Mouse (Mus musculus): ENCODE results near the gene Med28. TPM values are rescaled to one million over a fixed set of nuclear protein-coding genes. Genes with fewer than 3 reads are reported as not detected.

Gene Med28
- polyA plus RNA-seq, 1 experiment from 2014 or later = 226 TPM

- 3% methylated on average over 5 of the region's 5 CpGs for WGBS
- Histone ChIP-seq H3K4me1 (ENCODE audit: control insufficient read depth, insufficient read depth, low read length) (peaks cover 8% of the 10 kb centered on the region), H3K36me3 (ENCODE audit: control insufficient read depth, insufficient read depth, low read length) (peaks cover 25% of the 10 kb centered on the region), H3K27ac (replicated peaks; ENCODE audit: low read depth, low read length) (no peak overlapping the region), H3K9ac (ENCODE audit: low read depth, low read length) (peak overlapping the region; percentile 78), H3K4me3 (ENCODE audit: low read depth, low read length) (peak overlapping the region; percentile 68), H3K27me3 (replicated peaks; ENCODE audit: control insufficient read depth, insufficient read depth, low read length) (no peaks in the 10 kb centered on the region), H3K9me3 (ENCODE audit: control insufficient read depth, low read length) (no peaks in the 10 kb centered on the region), H3K4me2 (ENCODE audit: low read depth, low read length) (peak overlapping the region; percentile 92)
- DNase-seq (ENCODE audit: low spot score) = no peak
- no peak for ATAC-seq (ENCODE audit: low read depth)
These were observed 731 bp downstream of the Med28 start for GRCm38 (mm10) chr5:45520809-45521110.

DNA sequence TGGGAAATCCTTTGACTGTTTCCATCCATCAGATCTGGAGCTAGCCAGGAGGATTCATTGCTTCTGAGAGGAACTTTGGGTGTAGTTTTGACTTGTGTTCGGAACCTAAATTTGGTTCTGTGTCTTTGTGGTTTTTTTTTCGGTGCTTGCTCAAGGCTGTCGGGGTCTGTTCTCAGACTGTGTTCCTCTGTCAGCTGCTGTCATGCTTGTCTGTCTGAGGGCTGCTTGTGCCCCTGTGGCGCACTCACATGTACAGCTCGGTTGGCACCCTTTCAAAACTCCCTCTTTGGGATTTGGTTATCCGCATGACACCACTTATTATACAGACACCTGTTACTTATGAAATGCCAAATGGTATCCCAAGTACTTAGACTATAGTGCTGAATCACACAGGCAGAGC is 1.6 kb downstream of the Med28 start:
- WGBS = 88% methylated on average over 6 of the region's 6 CpGs
- peaks cover 33% of the 10 kb centered on the region for H3K36me3 ChIP-seq (ENCODE audit: control insufficient read depth, insufficient read depth, low read length)
- peak overlapping the region; percentile 68 for H3K4me3 ChIP-seq (ENCODE audit: low read depth, low read length)
- ATAC-seq (ENCODE audit: low read depth) (no peak), DNase-seq (ENCODE audit: low spot score) (peak; percentile 11)
- peak overlapping the region; percentile 78; the same call in 1 of the 2 replicates for H3K9ac ChIP-seq (ENCODE audit: low read depth, low read length)
- H3K9me3 ChIP-seq (ENCODE audit: control insufficient read depth, low read length) = no peaks in the 10 kb centered on the region
- no peaks in the 10 kb centered on the region for H3K27me3 ChIP-seq (replicated peaks; ENCODE audit: control insufficient read depth, insufficient read depth, low read length)
- H3K4me2 ChIP-seq (ENCODE audit: low read depth, low read length) = peak overlapping the region; percentile 92
- H3K4me1 ChIP-seq (ENCODE audit: control insufficient read depth, insufficient read depth, low read length) = peaks cover 8% of the 10 kb centered on the region
- no peak overlapping the region for H3K27ac ChIP-seq (replicated peaks; ENCODE audit: low read depth, low read length)

- no peak overlapping the region for H3K9ac ChIP-seq (ENCODE audit: low read depth, low read length)
- no peak overlapping the region for H3K4me3 ChIP-seq (ENCODE audit: low read depth, low read length)
- H3K27me3 ChIP-seq (replicated peaks; ENCODE audit: control insufficient read depth, insufficient read depth, low read length) = no peaks in the 10 kb centered on the region
- H3K4me1 ChIP-seq (ENCODE audit: control insufficient read depth, insufficient read depth, low read length) = peaks cover 8% of the 10 kb centered on the region
- no peak overlapping the region for H3K27ac ChIP-seq (replicated peaks; ENCODE audit: low read depth, low read length)
- H3K4me2 ChIP-seq (ENCODE audit: low read depth, low read length) = no peak overlapping the region
- H3K36me3 ChIP-seq (ENCODE audit: control insufficient read depth, insufficient read depth, low read length) = peaks cover 61% of the 10 kb centered on the region
- DNase-seq (ENCODE audit: low spot score) (no peak), ATAC-seq (ENCODE audit: low read depth) (no peak)
- 94% methylated on average over 10 of the region's 10 CpGs for WGBS
- no peaks in the 10 kb centered on the region for H3K9me3 ChIP-seq (ENCODE audit: control insufficient read depth, low read length)
These were observed 5.1 kb downstream of the Med28 start for GRCm38 (mm10) chr5:45525101-45525500.

DNA sequence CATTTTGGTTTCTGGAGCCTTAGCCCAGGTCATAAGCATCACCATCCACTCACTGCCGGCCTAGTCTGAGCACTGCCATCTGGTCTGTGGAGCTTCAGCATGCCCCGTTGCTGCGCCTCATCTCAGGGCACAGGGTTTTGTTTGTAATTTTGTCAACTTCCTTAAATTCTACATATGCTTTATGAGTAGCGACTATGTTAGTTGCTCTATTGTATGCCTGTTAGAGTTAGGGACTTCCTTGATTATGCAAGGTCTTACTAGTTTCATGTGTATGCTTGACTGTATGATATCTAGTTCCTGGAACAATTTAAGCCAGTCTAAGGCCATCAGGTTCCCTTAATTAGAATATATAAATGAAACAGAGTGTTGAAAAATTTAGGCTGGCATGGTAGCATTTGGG is 6.3 kb downstream of the Med28 start:
- no peak overlapping the region for H3K4me2 ChIP-seq (ENCODE audit: low read depth, low read length)
- no peak for DNase-seq (ENCODE audit: low spot score)
- peaks cover 69% of the 10 kb centered on the region for H3K36me3 ChIP-seq (ENCODE audit: control insufficient read depth, insufficient read depth, low read length)

GRCm38 (mm10) chr5:45529696-45530095 is 9.7 kb downstream of the Med28 start:
- ATAC-seq (ENCODE audit: low read depth) (no peak), DNase-seq (ENCODE audit: low spot score) (peak; percentile 36)
- Histone ChIP-seq H3K9ac (ENCODE audit: low read depth, low read length) (no peak overlapping the region), H3K4me2 (ENCODE audit: low read depth, low read length) (no peak overlapping the region), H3K4me1 (ENCODE audit: control insufficient read depth, insufficient read depth, low read length) (no peaks in the 10 kb centered on the region), H3K27ac (replicated peaks; ENCODE audit: low read depth, low read length) (no peak overlapping the region), H3K36me3 (ENCODE audit: control insufficient read depth, insufficient read depth, low read length) (peaks cover 58% of the 10 kb centered on the region), H3K9me3 (ENCODE audit: control insufficient read depth, low read length) (no peaks in the 10 kb centered on the region), H3K27me3 (replicated peaks; ENCODE audit: control insufficient read depth, insufficient read depth, low read length) (no peaks in the 10 kb centered on the region), H3K4me3 (ENCODE audit: low read depth, low read length) (no peak overlapping the region)
- 88% methylated on average over 3 of the region's 3 CpGs for WGBS

More for the DNA sequence above, 6.3 kb downstream of the Med28 start:
- Histone ChIP-seq H3K9me3 (ENCODE audit: control insufficient read depth, low read length) (no peaks in the 10 kb centered on the region), H3K4me3 (ENCODE audit: low read depth, low read length) (no peak overlapping the region), H3K9ac (ENCODE audit: low read depth, low read length) (no peak overlapping the region), H3K27me3 (replicated peaks; ENCODE audit: control insufficient read depth, insufficient read depth, low read length) (no peaks in the 10 kb centered on the region), H3K27ac (replicated peaks; ENCODE audit: low read depth, low read length) (no peak overlapping the region), H3K4me1 (ENCODE audit: control insufficient read depth, insufficient read depth, low read length) (peaks cover 3% of the 10 kb centered on the region; the same call in 1 of the 2 replicates)
- no peak for ATAC-seq (ENCODE audit: low read depth)
- WGBS = 87% methylated on average over 4 of the region's 4 CpGs

- WGBS = 5% methylated on average over 15 of the region's 17 CpGs
- Histone ChIP-seq H3K4me1 (ENCODE audit: control insufficient read depth, insufficient read depth, low read length) (no peaks in the 10 kb centered on the region), H3K4me2 (ENCODE audit: low read depth, low read length) (peak overlapping the region; percentile 18; the same call in 1 of the 2 replicates), H3K9me3 (ENCODE audit: control insufficient read depth, low read length) (no peaks in the 10 kb centered on the region), H3K27me3 (replicated peaks; ENCODE audit: control insufficient read depth, insufficient read depth, low read length) (no peaks in the 10 kb centered on the region), H3K4me3 (ENCODE audit: low read depth, low read length) (no peak overlapping the region), H3K27ac (replicated peaks; ENCODE audit: low read depth, low read length) (no peak overlapping the region), H3K9ac (ENCODE audit: low read depth, low read length) (no peak overlapping the region), H3K36me3 (ENCODE audit: control insufficient read depth, insufficient read depth, low read length) (peaks cover 12% of the 10 kb centered on the region; the same call in 1 of the 2 replicates)
- ATAC-seq (ENCODE audit: low read depth) = peak; percentile 86
- peak; percentile 37 for DNase-seq (ENCODE audit: low spot score)
These were observed 14.5 kb downstream of the Med28 start for GRCm38 (mm10) chr5:45534319-45535098.

- H3K4me2 ChIP-seq (ENCODE audit: low read depth, low read length) = no peak overlapping the region
- no peak for DNase-seq (ENCODE audit: low spot score)
- no peak overlapping the region for H3K4me3 ChIP-seq (ENCODE audit: low read depth, low read length)
- no peak overlapping the region for H3K27ac ChIP-seq (replicated peaks; ENCODE audit: low read depth, low read length)
- no peak for ATAC-seq (ENCODE audit: low read depth)
- H3K9ac ChIP-seq (ENCODE audit: low read depth, low read length) = no peak overlapping the region
- H3K27me3 ChIP-seq (replicated peaks; ENCODE audit: control insufficient read depth, insufficient read depth, low read length) = no peaks in the 10 kb centered on the region
- no peaks in the 10 kb centered on the region for H3K4me1 ChIP-seq (ENCODE audit: control insufficient read depth, insufficient read depth, low read length)
- no peaks in the 10 kb centered on the region for H3K9me3 ChIP-seq (ENCODE audit: control insufficient read depth, low read length)
- peaks cover 12% of the 10 kb centered on the region; the same call in 1 of the 2 replicates for H3K36me3 ChIP-seq (ENCODE audit: control insufficient read depth, insufficient read depth, low read length)
- 67% methylated on average over 4 of the region's 4 CpGs for WGBS
These were observed 15.1 kb downstream of the Med28 start for GRCm38 (mm10) chr5:45535177-45535576.

DNA sequence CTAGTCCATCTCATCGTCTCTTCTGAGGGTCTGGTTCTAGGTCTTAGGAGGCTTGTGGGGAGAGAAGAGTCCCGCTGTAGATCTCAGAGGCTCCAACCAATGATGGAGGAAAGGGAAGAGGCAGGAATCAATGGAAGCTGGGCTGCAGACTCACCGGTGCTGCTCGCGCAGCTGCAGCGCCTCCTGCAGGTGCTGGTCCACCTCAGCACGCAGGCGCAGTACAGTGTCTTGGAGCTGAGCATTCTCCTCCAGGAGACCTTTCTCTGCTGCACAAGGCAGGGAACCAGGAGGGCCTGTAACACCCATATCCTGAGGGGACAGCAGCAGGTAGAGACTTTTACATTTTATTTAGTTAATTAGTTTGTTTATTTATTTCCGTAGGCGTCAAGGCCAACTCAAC is 19.5 kb downstream of the Med28 start:
- ATAC-seq (ENCODE audit: low read depth) = no peak
- WGBS = 55% methylated on average over 10 of the region's 10 CpGs
- no peak for DNase-seq (ENCODE audit: low spot score)
- H3K36me3 ChIP-seq (ENCODE audit: control insufficient read depth, insufficient read depth, low read length) = no peaks in the 10 kb centered on the region
- no peak overlapping the region for H3K9ac ChIP-seq (ENCODE audit: low read depth, low read length)
- H3K4me2 ChIP-seq (ENCODE audit: low read depth, low read length) = no peak overlapping the region
- H3K4me1 ChIP-seq (ENCODE audit: control insufficient read depth, insufficient read depth, low read length) = peaks cover 4% of the 10 kb centered on the region; the same call in 1 of the 2 replicates
- no peak overlapping the region for H3K27ac ChIP-seq (replicated peaks; ENCODE audit: low read depth, low read length)
- no peak overlapping the region for H3K4me3 ChIP-seq (ENCODE audit: low read depth, low read length)
- H3K27me3 ChIP-seq (replicated peaks; ENCODE audit: control insufficient read depth, insufficient read depth, low read length) = no peaks in the 10 kb centered on the region
- H3K9me3 ChIP-seq (ENCODE audit: control insufficient read depth, low read length) = no peaks in the 10 kb centered on the region

GRCm38 (mm10) chr5:45543374-45543773 is 23.3 kb downstream of the Med28 start:
- peak; percentile 67 for DNase-seq (ENCODE audit: low spot score)
- H3K27me3 ChIP-seq (replicated peaks; ENCODE audit: control insufficient read depth, insufficient read depth, low read length) = no peaks in the 10 kb centered on the region
- H3K4me2 ChIP-seq (ENCODE audit: low read depth, low read length) = no peak overlapping the region
- 0 out of 2 replicates have a peak, but pooled peaks have one; percentile 18 for ATAC-seq (ENCODE audit: low read depth)
- H3K9ac ChIP-seq (ENCODE audit: low read depth, low read length) = no peak overlapping the region
- 15% methylated on average over 5 of the region's 5 CpGs for WGBS
- H3K4me3 ChIP-seq (ENCODE audit: low read depth, low read length) = no peak overlapping the region
- H3K36me3 ChIP-seq (ENCODE audit: control insufficient read depth, insufficient read depth, low read length) = no peaks in the 10 kb centered on the region
- H3K9me3 ChIP-seq (ENCODE audit: control insufficient read depth, low read length) = no peaks in the 10 kb centered on the region
- H3K27ac ChIP-seq (replicated peaks; ENCODE audit: low read depth, low read length) = no peak overlapping the region
- peaks cover 4% of the 10 kb centered on the region; the same call in 1 of the 2 replicates for H3K4me1 ChIP-seq (ENCODE audit: control insufficient read depth, insufficient read depth, low read length)
